Mouse (Mus musculus): ENCODE measurements around the gene Dhtkd1. TPM values are rescaled to one million over a fixed set of nuclear protein-coding genes. Genes with fewer than 3 reads are reported as not detected.

Gene Dhtkd1
- polyA plus RNA-seq, 1 experiment from 2014 or later: 1.9 TPM

Other genes with a start within 250 kb of the Dhtkd1 start
- 6.2 and 7.0 TPM in 2 replicates for gene Camk1d, start 228.3 kb downstream of the Dhtkd1 start, polyA plus RNA-seq (2014; fragmentation: Nextera tagmentation; extraction: Ambion mirVana)
- gene Nudt5, start 97.8 kb downstream of the Dhtkd1 start, polyA plus RNA-seq (2014; fragmentation: Nextera tagmentation; extraction: Ambion mirVana): 53.4 and 57.2 TPM in 2 replicates
- gene Cdc123, start 97.6 kb downstream of the Dhtkd1 start, polyA plus RNA-seq (2014; fragmentation: Nextera tagmentation; extraction: Ambion mirVana): 259 and 265 TPM in 2 replicates
- 1.1 and 1.5 TPM in 2 replicates for gene Gm13199, start 79.9 kb downstream of the Dhtkd1 start, polyA plus RNA-seq (2014; fragmentation: Nextera tagmentation; extraction: Ambion mirVana)
- gene Sec61a2, start 47.4 kb downstream of the Dhtkd1 start, polyA plus RNA-seq (2014; fragmentation: Nextera tagmentation; extraction: Ambion mirVana): 69.4 and 79.2 TPM in 2 replicates
- gene Upf2, start 8.7 kb upstream of the Dhtkd1 start, polyA plus RNA-seq (2014; fragmentation: Nextera tagmentation; extraction: Ambion mirVana): 9.0 and 10.7 TPM in 2 replicates
- gene Proser2, start 187.4 kb upstream of the Dhtkd1 start, polyA plus RNA-seq (2014; fragmentation: Nextera tagmentation; extraction: Ambion mirVana): 9.9 and 10.8 TPM in 2 replicates